Mouse (Mus musculus) heart, postnatal 4 days (tissue): ENCODE measurements around the gene Gm49403. TPM values are rescaled to one million over a fixed set of nuclear protein-coding genes. Genes with fewer than 3 reads are reported as not detected.
A peak's percentile ranks its signal among the peaks of the same experiment; 100 is the strongest.
"Not testable (repeated sequence)": the region's sequence is repeated elsewhere in the genome, so short reads cannot be mapped to it uniquely, and the experiment has no call there.

Source experiments
- DNase-seq: peaks from one replicate; pipeline ENCODE4 v3.0.0; 2021
- total RNA-seq, 2 experiments: library from RNA; stranded (reverse); gene quantifications; 2 replicates each; pipeline ENCODE4 v1.2.3; 2021

The Gm49403 gene
- total RNA-seq: not detected

GRCm38 (mm10) chr19:8883616-8884015 lies at the start of gene Gm49403, which contains the start of gene Lbhd1:
Gene Gm49403 (plus strand): TSS chr19:8883930.
Gene Lbhd1 (plus strand): TSS chr19:8883732.
- no peak for DNase-seq

- DNase-seq: not testable (repeated sequence)
Observed at GRCm38 (mm10) chr19:8836327-8836726, 47.4 kb upstream of the Gm49403 start.

GRCm38 (mm10) chr19:8837251-8837791 lies 46.4 kb upstream of the Gm49403 start, which contains the start of gene Bscl2:
Gene Bscl2 (plus strand): TSS chr19:8837467.
- DNase-seq: peak; percentile 87

- DNase-seq: peak; percentile 55
Observed at GRCm38 (mm10) chr19:8838041-8838730, 45.5 kb upstream of the Gm49403 start.

GRCm38 (mm10) chr19:8839103-8839907 lies 44.4 kb upstream of the Gm49403 start, which contains the start of gene Gng3:
Gene Gng3 (minus strand): TSS chr19:8839194.
- DNase-seq: no peak

GRCm38 (mm10) chr19:8839908-8840791 lies 43.6 kb upstream of the Gm49403 start:
- peak; percentile 78 for DNase-seq

- no peak for DNase-seq
Observed at GRCm38 (mm10) chr19:8841012-8841411, 42.7 kb upstream of the Gm49403 start.

- no peak for DNase-seq
Observed at GRCm38 (mm10) chr19:8842961-8843360, 40.8 kb upstream of the Gm49403 start.

GRCm38 (mm10) chr19:8844371-8845129 lies 39.2 kb upstream of the Gm49403 start:
- DNase-seq: peak; percentile 87

- no peak for DNase-seq
Observed at GRCm38 (mm10) chr19:8848356-8848755, 35.4 kb upstream of the Gm49403 start.

GRCm38 (mm10) chr19:8850402-8850901 lies 33.3 kb upstream of the Gm49403 start, which contains the start of gene Lrrn4cl:
Gene Lrrn4cl (plus strand): TSS chr19:8850768.
- peak; percentile 58 for DNase-seq

- no peak for DNase-seq
Observed at GRCm38 (mm10) chr19:8851639-8852038, 32.1 kb upstream of the Gm49403 start.

GRCm38 (mm10) chr19:8852236-8852928 lies 31.3 kb upstream of the Gm49403 start:
- no peak for DNase-seq

- DNase-seq: no peak
Observed at GRCm38 (mm10) chr19:8853117-8853516, 30.6 kb upstream of the Gm49403 start.

GRCm38 (mm10) chr19:8857689-8858088 lies 26.0 kb upstream of the Gm49403 start:
- DNase-seq: peak; percentile 71

- no peak for DNase-seq
Observed at GRCm38 (mm10) chr19:8859018-8859417, 24.7 kb upstream of the Gm49403 start.

- DNase-seq: no peak
Observed at GRCm38 (mm10) chr19:8864265-8864664, 19.5 kb upstream of the Gm49403 start.

- not testable (repeated sequence) for DNase-seq
Observed at GRCm38 (mm10) chr19:8870381-8870780, 13.3 kb upstream of the Gm49403 start.

GRCm38 (mm10) chr19:8870838-8871237 lies 12.9 kb upstream of the Gm49403 start:
- DNase-seq: no peak
